Mouse (Mus musculus): ENCODE measurements around the gene Ak8.

Ak8 gene

DNA sequence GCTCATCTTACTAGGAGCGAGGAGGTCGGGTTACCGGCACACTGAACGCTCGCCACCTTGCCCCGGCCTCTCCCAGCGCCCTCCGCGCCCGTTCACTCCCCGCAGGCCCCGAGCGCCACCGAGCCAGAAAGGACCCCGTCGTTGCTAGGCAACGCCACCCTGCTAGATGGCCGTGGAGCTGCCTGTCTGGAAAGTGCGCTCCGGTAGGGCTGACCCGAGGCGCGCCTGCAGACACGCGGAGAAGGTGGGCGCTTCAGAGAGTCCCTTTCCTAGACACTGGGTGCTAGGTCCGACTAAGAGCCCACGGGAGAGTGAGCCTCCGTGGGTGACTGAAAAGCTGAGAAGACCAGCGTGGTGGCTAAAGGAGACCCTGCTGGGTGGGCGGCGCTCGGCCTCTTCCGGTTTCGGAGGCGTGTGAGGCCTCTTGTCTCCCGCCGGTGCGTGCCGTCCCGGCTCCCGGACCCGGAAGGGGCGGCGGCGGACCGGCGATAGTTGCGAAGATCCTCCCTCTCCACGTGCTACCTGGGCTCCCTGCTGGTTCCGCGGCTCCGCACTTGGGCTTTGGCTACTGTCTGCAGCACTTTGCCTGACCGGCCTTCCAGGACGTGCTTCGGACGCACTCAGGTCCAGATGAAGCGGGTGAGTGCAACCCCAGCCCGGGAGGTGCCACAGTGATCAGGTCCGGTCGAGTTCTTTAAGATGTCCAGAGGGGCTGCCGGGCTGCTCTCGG is 140.4 kb downstream of the Ak8 start, which contains the start of the genes Gtf3c4 and Ddx31:
Gtf3c4 (minus strand) TSS at position 139 of the 730 bp plus-strand sequence.
Ddx31 (plus strand) TSS at position 185 of the 730 bp plus-strand sequence.
- in situ Hi-C loops (cut with MboI; ENCODE audit: low pct_unique_long_range_greater_than_20kb in 1 of 2, low sequenced_read_pairs in 2 of 2, unreplicated experiment in 1 of 2) = no loop called here

DNA sequence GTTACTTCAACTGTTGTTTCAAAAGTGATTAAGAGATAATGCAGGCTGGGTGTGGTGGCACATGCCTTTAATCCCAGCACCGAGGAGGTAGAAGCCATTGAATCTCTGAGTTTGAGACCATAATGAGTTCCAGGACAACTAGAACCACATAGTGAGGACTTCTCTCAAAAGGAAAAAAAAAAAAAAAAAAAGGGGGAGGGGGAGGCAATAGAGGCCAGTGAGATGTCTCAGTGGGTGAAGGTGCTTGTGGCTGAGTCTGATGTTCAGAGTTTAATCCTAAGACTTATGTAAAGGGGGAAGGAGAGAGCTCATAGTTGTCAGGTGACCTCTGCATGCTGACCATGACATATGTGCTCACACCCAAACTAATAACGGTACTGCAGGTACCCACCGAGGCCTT is 142.1 kb downstream of the Ak8 start:
- in situ Hi-C loops (cut with MboI; ENCODE audit: low pct_unique_long_range_greater_than_20kb in 1 of 2, low sequenced_read_pairs in 2 of 2, unreplicated experiment in 1 of 2) = no loop called here

DNA sequence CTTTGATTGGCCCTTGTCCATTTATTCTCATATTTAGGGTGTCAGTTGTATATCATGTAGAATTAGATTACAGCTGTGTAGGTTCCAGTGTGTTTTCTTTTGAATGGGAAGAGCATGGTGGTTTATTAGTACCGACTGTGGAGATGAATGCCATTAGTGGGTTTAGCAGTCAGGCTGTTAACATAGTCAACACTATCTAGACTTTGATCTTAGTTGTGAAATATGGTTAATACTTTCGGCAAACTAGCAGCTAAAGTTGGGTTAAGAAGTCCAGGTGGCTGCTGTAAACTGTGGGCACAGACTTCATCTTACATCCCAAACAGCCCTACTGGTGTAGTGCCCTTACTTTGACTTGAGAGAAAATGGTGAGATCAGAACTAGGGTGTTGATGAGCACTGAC is 148.9 kb downstream of the Ak8 start:
- in situ Hi-C loops (cut with MboI; ENCODE audit: low pct_unique_long_range_greater_than_20kb in 1 of 2, low sequenced_read_pairs in 2 of 2, unreplicated experiment in 1 of 2) = no loop called here

DNA sequence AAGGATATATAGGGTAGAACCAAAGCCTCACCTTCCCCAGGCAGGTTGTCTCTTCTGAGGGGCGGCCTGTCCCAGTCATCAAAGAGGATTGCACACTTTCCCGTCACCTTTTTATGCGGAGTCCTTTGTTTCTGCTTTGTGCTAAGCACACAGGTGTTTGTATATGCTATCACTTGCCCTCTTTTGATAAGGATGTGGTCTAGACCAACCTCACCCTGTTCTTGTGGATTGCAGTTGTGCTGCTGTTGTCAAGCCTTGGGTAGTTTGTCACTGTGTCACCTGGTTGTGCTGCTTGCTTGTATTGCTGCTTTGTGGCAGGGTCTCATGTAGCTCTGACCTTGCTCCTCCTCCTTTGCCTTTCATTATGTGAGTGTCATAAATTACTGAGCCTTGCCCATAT is 152.6 kb downstream of the Ak8 start:
- in situ Hi-C loops (cut with MboI; ENCODE audit: low pct_unique_long_range_greater_than_20kb in 1 of 2, low sequenced_read_pairs in 2 of 2, unreplicated experiment in 1 of 2) = no loop called here

DNA sequence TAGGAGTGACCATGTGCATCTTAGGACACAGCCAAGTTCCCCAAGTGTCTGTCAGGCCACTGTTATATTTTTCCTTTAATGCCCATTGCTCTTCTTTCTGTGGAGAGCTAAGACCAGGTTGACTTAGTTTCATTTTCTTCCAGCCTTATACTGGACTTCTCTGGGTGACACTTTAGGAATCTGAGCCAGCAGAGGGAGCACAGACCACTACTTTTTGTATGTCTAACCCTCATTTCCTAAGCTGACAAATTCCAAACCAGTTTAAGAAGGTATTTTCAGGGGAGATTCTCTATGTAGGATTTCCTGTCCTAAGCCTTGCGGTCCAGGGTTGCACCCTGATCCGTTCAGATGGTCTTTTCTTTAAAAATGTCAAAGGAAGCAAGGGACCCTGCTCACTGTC is 155.8 kb downstream of the Ak8 start:
- in situ Hi-C loops (cut with MboI; ENCODE audit: low pct_unique_long_range_greater_than_20kb in 1 of 2, low sequenced_read_pairs in 2 of 2, unreplicated experiment in 1 of 2) = no loop called here

DNA sequence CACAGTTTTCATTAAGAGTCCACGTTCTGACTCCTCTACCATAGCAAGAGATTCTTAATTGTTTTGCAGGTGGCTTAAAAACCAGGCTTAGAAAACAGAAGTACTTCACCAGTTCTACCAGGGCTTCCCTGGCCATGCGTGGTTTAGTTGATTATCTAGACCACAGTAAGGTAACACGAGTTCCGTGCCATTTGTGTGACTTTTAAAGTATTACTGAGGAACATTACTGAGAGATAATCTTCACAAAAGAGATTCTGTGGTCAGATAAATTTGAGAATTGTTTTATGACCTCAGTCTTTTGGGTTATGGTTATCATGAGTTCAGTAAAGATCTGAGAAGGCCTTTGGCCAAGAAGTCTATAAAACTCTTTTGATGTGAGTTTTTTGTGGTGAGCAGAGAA is 159.3 kb downstream of the Ak8 start:
- in situ Hi-C loops (cut with MboI; ENCODE audit: low pct_unique_long_range_greater_than_20kb in 1 of 2, low sequenced_read_pairs in 2 of 2, unreplicated experiment in 1 of 2) = no loop called here

DNA sequence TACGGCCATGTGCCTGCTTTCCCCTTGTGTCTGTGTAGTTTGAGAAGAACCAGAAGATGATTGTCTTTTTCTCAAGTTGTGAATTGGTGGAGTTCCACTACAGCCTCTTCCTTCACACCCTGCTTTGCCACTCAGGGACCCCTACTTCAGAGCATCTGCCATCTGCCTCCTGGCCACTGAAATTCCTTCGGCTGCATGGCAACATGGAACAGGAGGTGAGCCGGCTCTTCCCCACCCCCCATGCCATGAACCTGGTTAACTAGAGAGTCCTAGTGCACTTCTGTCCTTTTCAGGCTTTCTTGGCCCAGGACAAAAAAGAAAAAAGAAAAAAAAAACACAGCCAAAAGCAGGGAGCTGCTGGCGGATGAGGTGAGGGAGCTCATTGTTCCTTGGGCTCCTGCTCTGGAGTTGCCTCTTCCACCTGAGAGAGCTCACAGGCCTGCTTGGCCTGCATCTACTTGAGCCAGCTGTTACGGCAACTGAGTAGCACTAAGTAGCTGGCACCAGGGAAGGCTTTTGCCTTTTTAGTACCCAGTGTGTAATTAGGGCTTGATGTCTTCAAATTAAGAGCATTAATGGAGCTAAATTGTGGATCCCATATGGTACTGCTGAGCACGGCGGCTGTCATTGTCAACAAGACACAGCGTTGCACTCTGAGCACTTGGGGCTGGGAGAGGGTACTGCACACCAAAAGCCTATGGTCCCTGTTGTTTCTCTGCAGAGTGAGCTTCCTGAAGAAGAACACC is 160.9 kb downstream of the Ak8 start:
- in situ Hi-C loops (cut with MboI; ENCODE audit: low pct_unique_long_range_greater_than_20kb in 1 of 2, low sequenced_read_pairs in 2 of 2, unreplicated experiment in 1 of 2) = no loop called here

All from mouse embryonic stem cell (cell line).